Mouse (Mus musculus) common myeloid progenitor, adult 5-6 weeks (primary cell): ENCODE measurements around the gene Tysnd1. TPM values are rescaled to one million over a fixed set of nuclear protein-coding genes. Genes with fewer than 3 reads are reported as not detected.
A peak's percentile ranks its signal among the peaks of the same experiment; 100 is the strongest.

Experiments
- ATAC-seq: replicated peaks from 2 replicates; pipeline ENCODE4 v1.8.0; 2016; ENCODE audit warnings: low read depth, mild to moderate bottlenecking, moderate TSS enrichment, inconsistent platforms; ENCODE audit not compliant: poor library complexity, severe bottlenecking
- total RNA-seq: library from RNA; stranded (forward); fragments of 200-1000, 187-1606 nt; gene quantifications from 2 replicates; pipeline ENCODE4 v1.2.3, GENCODE M21; 2017

Tysnd1 gene
- total RNA-seq, 1 experiment from 2014 or later: 20.1 TPM

DNA sequence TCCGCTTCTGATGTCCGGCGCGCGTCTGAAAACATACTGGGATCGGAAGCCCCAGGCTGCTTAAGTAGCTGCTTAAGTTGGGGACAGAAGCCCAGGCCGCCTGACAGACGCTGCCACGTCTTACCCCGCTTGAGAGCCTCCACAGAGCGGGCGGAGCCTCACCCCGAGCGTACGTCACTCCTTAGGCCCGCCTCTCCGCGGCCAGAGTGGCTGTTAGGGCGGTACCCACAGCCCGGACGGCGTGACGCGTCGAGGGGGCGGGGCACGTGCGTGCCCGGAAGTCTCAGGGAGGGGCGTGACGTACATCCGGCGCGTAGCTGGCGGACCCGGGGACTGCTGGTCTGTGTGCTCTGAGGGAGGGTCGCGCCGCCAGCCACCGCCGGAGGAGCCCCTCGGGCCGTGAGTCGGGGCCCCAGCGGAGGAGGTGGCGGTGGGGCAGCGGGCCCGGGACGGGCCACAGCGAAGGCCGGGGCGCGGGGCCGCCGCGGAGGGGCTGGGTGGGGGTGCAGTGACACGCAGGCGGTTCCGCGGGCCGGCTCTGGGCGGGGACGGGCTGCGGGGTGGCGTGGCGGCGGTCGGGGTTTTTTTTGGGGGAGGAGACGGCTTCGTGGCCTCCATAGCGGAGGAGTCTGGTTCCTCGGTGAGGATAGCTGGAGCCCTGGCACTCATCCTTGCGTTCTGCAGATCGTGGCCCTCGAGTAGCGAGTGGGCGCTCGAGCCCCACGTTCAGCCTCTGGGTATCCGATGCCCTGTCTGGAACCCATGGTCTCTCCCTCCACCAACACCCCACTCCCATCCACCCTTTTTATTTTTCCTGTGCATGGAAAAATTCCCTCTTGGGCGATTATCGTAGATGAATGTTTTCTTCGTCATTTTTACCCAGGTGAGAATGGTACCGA is 15.1 kb upstream of the Tysnd1 start, which contains the start of gene Sar1a:
Sar1a (plus strand) TSS at position 285 of the 899 bp plus-strand sequence.
- ATAC-seq: peak; percentile 97

DNA sequence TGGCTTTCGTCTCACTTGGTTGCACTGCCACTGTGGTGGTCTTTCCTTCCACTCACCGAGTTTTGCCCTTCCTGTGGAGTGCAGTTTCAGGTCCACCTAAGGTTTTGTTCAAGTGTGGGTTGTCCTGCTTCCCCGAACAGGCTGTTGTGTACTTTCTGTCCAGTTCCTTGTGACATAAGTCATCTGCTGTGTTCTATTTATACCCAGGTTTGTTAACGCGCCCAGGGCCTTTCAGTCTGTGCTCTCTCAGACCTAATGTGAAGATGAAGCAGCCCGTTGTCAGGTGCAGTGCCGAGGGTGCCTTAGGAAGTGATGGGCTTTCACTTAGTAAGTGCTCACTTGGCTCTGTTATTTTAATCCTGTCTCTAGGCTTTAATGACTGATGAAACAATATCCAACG is 5.9 kb upstream of the Tysnd1 start:
- ATAC-seq: no peak

DNA sequence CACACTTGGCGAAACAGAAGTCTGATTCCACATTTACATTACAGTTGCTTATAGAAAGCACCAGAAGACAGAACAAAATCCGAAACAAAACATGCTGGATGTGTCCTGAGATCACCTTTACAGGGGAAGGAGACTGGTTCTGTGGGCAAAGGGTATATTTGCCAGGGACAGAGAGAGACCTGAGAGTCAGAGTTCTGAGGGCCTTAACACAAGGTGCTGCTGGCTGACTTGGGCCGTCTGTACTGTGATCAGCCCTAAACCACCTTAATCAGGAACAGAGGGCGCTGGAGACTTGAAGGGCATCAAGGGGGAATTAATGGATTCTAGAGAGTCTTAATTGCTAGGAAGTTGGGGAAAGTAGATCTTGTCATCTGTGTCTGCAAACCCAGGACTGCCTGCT is 1.8 kb upstream of the Tysnd1 start:
- no peak for ATAC-seq

DNA sequence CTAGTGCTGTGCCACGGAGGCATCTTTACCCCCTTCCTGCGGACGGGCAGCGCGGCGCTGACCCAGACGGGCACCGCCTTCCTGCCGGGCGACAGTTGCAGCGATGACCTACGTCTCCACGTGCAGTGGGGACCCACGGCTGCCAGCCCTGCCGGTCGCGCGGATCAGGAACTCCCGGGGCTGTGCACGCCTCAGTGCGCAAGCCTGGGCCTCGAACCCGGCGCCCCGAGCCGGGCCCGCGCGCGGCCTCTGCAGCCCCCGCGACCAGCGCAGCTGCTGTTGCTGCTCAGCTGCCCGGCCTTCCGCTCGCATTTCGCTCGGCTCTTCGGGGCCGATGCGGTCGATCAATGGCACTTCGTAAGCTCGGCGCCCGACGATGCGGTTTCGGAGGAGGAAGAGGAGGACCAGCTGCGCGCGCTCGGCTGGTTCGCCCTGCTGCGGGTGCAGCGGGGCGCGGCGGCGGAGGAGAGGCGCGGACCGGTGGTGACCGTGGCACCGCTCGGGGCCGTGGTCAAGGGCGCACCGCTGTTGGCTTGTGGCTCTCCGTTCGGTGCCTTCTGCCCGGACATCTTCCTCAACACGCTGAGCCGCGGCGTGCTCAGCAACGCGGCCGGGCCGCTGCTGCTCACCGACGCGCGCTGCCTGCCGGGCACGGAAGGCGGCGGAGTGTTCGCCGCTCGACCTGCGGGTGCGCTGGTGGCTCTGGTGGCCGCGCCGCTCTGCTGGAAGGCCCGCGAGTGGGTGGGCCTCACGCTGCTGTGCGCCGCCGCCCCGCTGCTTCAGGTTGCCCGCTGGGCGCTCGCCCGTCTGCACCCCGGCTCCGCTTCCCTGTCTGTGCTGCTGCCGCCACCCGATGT is 617 bp downstream of the Tysnd1 start:
- ATAC-seq: 0 out of 2 replicates have a peak, but pooled peaks have one; percentile 4

DNA sequence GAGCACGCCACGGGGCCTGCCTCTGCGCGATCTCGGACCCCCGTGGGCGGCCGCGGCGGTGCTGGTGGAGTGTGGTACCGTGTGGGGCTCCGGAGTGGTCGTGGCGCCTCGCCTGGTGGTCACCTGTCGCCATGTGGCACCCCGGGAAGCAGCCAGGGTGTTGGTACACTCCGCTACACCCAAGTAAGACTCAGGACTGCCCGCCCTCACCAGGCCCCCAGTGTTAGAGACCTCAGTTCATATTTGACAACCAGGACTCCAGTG is 1.2 kb downstream of the Tysnd1 start:
- ATAC-seq: no peak

DNA sequence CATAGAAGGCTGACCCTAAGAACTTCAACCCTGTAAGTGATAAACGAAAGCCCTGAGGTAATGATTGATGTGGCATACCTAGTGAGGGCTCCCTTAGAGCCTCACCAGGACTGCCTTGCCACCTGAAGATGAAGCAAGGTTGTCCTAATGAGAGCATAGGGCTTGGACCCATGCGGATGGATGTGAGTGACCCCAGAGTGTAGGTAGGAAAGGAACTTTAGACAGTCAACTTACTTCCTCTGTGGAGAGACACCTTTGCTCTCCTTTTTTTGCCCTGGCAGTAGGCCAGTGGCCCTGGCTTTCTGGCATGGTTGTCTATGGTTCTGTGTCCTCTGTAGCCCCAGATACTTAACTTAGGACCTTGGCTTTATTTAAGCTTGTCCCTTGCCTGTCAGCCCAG is 1.7 kb downstream of the Tysnd1 start:
- ATAC-seq: no peak

DNA sequence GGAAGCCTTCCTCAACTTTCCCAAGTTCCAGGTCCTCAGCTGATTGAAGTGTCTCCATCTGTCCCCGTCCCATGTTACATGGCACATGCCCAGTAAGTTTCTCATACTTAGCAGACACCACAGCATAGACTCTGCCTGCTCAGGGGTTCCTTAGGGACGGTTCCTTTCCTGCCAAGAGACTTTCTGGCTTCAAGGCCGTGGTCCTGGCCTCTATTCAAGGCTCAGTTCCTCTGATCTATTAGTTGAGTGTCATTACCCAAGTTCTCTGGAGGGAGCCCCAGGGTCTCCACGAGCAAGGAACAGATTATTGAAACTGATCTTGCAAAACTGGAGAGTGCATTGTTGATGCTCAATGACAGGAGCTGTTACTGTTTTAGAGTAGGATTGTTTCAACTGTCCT is 9.3 kb downstream of the Tysnd1 start:
- no peak for ATAC-seq

DNA sequence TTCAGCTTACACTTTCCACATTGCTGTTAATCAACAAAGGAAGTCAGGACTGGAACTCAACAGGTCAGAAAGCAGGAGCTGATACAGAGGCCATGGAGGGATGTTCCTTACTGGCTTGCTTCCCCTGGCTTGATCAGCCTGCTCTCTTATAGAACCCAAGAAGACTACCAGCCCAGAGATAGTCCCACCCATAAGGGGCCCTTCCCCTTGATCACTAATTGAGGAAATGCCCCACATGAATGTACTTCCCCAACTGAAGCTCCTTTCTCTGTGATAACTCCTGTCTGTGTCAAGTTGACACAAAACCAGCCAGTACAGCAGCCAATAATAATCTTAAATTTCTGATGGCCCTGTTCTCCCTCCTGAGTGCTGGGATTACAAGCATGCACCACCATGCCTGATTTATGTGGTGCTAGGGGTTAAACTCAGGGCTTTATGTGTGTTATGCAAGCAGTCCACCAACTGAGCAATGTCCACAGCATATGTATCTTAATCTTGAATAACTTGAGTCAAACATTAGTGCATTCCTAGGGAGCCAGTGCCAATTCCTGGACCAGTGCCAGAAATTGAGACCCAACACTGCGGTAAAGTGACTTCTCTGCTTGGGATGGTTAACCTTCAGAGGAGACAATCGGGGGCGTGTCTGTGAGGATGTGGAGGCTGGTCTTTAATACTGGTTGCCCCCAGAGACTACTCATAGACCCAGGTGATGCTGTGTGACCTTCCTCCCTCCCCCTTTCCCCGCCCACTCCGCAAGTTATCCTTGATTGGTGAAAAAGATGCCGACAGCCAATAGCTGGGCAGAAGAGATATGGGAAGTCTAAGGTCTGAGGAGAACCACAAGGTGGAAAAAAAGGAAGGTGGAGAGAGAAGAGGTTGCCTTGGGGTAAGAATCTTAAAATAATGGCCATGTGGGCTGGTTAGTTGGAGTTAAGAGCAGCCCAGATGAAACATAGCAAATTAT is 11.4 kb downstream of the Tysnd1 start:
- no peak for ATAC-seq

DNA sequence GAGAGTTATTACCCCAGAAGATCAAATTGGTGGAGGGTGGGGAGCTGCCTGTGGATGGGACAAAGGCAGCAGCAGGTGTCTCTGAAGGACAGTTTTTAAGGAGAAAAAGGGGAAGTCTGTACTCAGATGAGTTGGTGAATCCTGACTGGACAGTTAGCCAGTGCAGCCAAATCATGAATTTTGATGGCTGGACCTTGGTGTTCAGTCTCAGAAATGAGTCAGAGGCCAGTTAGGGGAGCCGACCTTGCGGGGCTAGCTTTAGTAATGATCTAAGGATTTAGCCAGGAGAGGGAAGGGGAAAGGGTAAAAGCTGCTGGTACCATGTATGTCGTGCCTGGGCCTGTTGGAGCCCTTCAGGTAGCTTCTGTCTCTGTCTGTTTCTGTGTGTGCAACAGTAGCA is 18.3 kb downstream of the Tysnd1 start:
- no peak for ATAC-seq

DNA sequence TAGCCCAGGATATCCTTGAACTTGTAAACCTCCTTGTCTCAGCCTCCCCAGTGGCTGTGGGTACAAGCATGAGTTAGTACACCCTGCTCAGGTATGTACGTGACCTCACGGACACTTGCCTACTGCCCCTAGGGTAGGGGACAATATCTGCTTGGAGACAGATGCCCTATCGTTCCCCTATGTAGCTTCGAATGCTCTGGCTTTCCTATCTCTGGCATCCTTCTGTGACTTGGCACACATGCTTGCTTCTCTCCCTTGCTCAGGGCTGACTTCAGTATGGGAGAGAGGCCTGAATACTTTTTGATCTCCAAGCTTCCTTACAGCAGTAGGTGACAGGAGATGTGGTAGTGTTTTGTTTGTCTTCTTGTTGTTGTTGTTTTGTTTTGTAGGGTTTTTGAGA is 18.8 kb downstream of the Tysnd1 start:
- 0 out of 2 replicates have a peak, but pooled peaks have one; percentile 21 for ATAC-seq

DNA sequence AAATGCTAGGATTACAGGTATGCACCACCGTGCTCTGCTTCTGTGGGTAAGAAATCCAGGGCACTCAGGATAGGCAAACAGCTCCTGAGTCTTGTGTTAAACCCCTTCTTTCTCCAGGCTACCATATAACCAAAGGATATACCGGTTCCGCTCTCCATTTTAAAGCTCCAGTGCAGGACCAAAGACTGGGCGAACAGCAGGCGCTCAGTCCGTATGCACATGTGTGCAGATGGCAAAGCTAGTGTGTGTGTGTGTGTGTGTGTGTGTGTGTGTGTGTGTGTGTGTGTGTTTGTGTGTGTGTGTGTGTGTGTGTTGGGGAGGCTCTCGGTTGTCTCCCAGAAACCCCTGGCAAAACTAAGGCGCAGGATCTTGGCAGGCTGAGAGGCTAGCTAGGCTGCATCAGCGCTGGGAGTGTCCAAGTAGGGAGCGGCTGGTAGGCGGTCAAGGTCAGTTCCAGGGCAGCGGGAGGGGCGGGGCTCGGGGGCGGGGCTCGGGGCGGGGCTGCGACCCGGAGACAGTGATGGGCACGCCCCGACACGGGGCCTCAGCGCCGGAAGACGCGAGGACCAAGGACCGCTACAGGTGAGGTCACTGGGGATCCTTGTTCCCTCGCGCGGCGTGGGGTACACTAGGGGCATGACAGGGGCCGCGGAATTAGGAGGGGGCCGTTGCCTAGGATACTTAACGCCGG is 19.6 kb downstream of the Tysnd1 start, which contains the start of gene Aifm2:
Aifm2 (plus strand) TSS at position 493 of the 691 bp plus-strand sequence.
- peak; percentile 72 for ATAC-seq

DNA sequence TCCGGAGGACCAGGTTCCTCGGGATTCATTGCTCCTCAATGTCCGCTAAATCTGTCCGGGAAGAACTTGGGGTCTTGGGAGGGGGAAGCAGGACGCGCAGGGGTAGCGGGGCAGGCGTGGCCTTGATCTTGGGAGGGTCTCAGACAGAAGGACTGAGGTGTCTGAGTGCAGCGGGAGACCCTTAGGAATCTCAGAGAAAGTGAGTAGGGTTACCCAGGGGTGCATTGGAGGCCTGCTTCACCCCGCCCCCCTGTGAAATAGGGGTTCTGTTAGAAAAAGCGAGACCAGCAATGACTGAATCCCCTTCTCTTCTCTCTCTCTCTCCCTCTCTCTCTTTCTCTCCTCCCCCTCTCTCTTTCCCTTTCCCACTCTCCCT is 20.1 kb downstream of the Tysnd1 start:
- no peak for ATAC-seq

DNA sequence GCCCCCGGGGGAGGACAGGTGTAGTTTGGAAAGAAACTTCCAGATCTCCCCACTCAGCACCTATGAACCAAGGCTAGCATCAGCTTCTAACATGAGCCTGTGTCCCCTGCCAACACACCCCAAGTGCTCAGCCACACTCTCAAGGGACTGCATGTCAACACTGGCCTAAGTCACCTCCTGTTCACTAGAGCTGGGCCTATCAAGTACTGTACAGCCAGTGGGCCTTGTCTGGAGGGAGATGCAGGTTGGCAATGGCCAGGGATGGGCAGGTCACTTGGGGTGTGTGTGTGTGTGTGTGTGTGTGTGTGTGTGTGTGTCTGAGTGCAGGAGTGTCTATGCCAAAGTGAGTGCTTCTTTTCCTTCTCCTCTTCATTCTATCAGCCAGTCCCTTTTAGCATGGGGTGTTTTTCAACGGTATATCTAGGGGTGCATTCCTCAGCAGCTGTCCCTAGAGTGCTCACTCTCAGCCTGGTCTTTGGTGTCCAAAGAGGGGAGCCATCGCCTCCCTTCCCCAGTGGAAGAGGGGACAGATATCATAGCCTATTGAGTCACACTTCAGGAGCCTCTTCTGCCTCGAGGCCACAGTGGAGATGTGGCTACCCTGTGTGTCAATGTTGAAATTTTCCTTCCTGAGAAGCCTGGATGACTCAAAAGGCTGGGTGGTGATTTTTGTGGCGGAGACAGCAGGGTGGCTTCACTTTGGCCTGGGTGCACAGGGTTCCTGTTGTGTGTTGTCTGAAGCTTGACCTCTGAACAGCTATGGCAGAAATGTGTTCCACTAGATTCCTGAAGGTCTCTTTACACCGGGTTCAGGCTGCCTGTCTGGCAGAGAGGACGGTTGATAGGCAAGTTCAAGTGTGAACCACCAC is 20.9 kb downstream of the Tysnd1 start:
- ATAC-seq: 0 out of 2 replicates have a peak, but pooled peaks have one; percentile 10

DNA sequence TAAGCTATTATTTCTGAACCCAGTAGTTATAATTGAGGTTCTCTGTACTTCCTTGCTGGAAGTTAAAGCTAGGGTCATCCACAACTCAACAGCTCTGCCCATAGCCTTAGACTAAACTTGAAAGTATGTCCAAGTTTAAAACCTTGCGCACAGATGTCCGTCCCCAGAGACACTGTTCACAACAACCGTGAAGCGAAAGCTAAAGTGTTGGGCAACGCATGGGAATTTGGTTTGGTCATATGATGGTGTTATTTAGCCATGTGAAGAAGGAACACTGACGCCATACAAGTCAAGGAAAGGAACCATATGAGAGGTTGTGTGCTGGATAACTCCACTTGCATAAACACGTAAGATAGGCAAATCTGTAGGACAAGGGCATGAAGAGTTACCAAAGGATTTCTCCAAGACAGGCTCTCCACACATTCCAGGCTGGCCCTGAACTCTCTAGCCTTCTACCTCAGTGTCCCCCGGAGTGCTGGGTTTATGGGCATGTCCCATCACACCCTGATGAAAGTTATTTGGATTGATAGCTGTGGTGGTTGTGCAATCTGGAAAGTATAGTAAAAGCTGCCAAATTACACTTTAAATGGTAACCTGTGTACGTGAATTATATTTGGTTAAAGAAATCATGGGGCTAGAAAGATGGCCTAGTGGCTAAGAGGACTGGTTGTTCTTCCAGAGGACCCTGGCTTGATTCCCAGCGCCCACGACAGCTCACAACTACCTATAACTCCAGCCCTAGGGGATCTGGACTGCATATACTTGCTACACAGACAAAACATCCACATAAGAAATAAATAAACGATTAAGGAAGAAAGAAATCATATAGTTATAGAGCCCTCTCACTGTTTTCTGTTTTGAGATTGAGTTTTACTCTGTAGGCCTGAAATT is 22.3 kb downstream of the Tysnd1 start:
- ATAC-seq: no peak

DNA sequence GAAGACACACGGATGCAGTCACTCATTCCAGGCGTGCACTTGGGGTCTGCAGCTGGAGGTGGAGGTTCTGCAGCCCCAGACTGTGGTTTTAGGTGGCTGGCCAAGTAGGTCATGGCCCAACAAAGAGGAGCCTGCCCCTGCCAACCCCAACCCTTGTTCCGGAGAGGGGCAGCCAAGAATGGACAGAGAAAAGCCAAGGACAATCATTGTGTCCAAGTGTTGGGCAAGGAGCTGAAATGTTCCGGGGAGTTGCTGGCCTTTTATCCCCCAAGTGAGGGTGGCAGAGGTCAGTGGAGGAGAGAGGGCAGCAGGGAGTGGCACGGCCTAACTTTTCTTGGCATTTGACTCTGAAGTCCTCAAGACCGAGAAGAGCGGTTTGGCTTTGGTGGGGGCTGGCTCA is 25.0 kb downstream of the Tysnd1 start:
- no peak for ATAC-seq

DNA sequence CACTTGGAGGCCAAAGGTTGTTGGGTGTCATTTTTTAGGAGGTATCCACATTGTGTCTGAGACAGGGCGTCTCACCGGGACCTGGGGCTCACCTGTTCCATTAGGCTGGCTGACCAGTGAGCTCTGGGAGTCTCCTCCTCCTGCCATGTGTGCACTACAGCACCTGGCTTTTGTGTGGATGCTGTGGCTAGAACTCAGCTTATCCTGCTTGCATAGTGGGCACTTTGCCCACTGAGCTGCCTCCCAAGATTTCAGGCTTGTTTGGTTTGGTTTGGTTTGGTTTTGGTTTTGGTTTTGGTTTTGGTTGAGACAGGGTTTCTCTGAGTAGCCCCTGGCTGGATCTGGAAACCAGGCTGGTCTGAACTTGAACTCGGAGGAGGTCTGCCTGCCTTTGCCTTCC is 26.9 kb downstream of the Tysnd1 start:
- ATAC-seq: no peak

DNA sequence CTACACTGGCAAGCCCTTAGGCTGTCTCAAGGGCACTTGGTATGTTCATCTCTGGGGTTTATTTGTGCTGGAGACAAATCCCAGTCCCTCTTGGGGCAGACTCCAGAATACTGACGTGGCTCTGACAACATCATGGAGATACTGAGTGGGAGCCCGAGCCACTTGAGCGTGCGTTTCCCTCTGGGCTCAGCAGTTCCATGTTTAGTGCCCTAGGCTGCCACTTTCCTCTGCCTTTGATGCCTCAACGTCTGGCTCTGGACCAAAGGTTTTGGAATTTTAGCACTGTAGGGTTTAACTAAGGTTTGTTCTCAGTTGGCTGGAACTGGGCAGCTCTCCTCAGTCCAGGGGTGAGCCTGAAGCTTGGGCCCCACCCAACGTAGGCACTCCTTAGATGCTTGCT is 28.0 kb downstream of the Tysnd1 start:
- ATAC-seq: no peak

DNA sequence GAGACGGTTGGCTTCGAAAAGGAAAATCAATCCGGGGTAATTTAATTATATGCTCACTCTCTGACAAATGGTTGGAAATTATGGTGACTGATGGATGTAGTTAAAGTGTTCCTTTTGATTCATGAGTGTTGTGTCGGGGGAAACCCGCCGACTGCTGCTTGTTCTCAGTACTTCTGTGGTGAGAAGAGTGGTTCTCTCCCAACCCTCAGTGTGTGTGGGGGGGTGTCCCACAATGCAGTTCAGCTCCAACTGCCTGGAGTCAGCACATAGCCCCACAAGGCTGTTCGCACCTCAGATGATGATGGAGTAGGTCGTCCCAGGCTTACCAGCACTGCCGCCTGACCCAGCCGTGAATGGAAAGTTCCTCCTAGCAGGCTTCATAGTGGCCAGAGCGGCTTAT is 33.9 kb downstream of the Tysnd1 start:
- no peak for ATAC-seq
